Mouse (Mus musculus): ENCODE results near the gene Zfp553. TPM values are rescaled to one million over a fixed set of nuclear protein-coding genes. Genes with fewer than 3 reads are reported as not detected.

Gene Zfp553
- polyA plus RNA-seq, 1 experiment = 16.1 TPM

- Histone ChIP-seq H3ac (ENCODE audit: control insufficient read depth, insufficient read length, low read depth) (peak overlapping the region; percentile 91), H3K27me3 (ENCODE audit: control insufficient read depth, insufficient read depth, insufficient read length) (no peaks in the 10 kb centered on the region), H3K79me3 (ENCODE audit: low read depth) (peaks cover 11% of the 10 kb centered on the region), H3K36me3 (ENCODE audit: control insufficient read depth, insufficient read depth) (peaks cover 46% of the 10 kb centered on the region), H3K4me3 (ENCODE audit: insufficient read depth, poor library complexity, severe bottlenecking) (peak overlapping the region; percentile 55), H3K79me2 (ENCODE audit: control insufficient read depth, insufficient read depth) (peaks cover 23% of the 10 kb centered on the region)
- TF ChIP-seq CTCF (IDR thresholded peaks at IDR 0.05; ENCODE audit: control insufficient read depth, insufficient read depth, insufficient read length) = no peak
- TF ChIP-seq FOSL1 (IDR thresholded peaks at IDR 0.05; ENCODE audit: insufficient read depth, low read length, poor library complexity, severe bottlenecking) = no peak
- TF ChIP-seq MYOD1 (IDR thresholded peaks at IDR 0.05; ENCODE audit: control insufficient read depth, insufficient read length, low read depth) = no peak
- TF ChIP-seq MAX (IDR thresholded peaks at IDR 0.05) = no peak
- no peak for TF ChIP-seq CEBPB (IDR thresholded peaks at IDR 0.05; ENCODE audit: low read depth)
- TF ChIP-seq USF1 (IDR thresholded peaks at IDR 0.05; ENCODE audit: low read depth) = no peak
- TF ChIP-seq MYOG (IDR thresholded peaks at IDR 0.05; ENCODE audit: control insufficient read depth, extremely low read depth, insufficient read length) = no peak
These were observed 38.2 kb upstream of the Zfp553 start for GRCm38 (mm10) chr7:127194633-127195029.

- H3K79me3 ChIP-seq (ENCODE audit: low read depth) = peaks cover 11% of the 10 kb centered on the region
- no peaks in the 10 kb centered on the region for H3K27me3 ChIP-seq (ENCODE audit: control insufficient read depth, insufficient read depth, insufficient read length)
- H3K79me2 ChIP-seq (ENCODE audit: control insufficient read depth, insufficient read depth) = peaks cover 23% of the 10 kb centered on the region
- H3ac ChIP-seq (ENCODE audit: control insufficient read depth, insufficient read length, low read depth) = peak within 1 kb of the TSS; percentile 91
- TF ChIP-seq CEBPB (IDR thresholded peaks at IDR 0.05; ENCODE audit: low read depth) = peak; percentile 70
- peak; percentile 3 for TF ChIP-seq USF1 (IDR thresholded peaks at IDR 0.05; ENCODE audit: low read depth)
- TF ChIP-seq MYOG (IDR thresholded peaks at IDR 0.05; ENCODE audit: control insufficient read depth, extremely low read depth, insufficient read length) = no peak
- TF ChIP-seq MYOD1 (IDR thresholded peaks at IDR 0.05; ENCODE audit: control insufficient read depth, insufficient read length, low read depth) = no peak
- peak; percentile 79 for TF ChIP-seq MAX (IDR thresholded peaks at IDR 0.05)
- TF ChIP-seq FOSL1 (IDR thresholded peaks at IDR 0.05; ENCODE audit: insufficient read depth, low read length, poor library complexity, severe bottlenecking) = no peak
- peak within 1 kb of the TSS; percentile 55 for H3K4me3 ChIP-seq (ENCODE audit: insufficient read depth, poor library complexity, severe bottlenecking)
- peaks cover 54% of the 10 kb centered on the region for H3K36me3 ChIP-seq (ENCODE audit: control insufficient read depth, insufficient read depth)
These were observed 37.1 kb upstream of the Zfp553 start, which contains the start of gene Cd2bp2 for GRCm38 (mm10) chr7:127195544-127196295. TSS of gene Cd2bp2 (minus strand) at chr7:127196050.

GRCm38 (mm10) chr7:127196484-127196883, 36.4 kb upstream of the Zfp553 start:
- H3K4me3 ChIP-seq (ENCODE audit: insufficient read depth, poor library complexity, severe bottlenecking) = no peak overlapping the region
- no peak for TF ChIP-seq MAX (IDR thresholded peaks at IDR 0.05)
- TF ChIP-seq FOSL1 (IDR thresholded peaks at IDR 0.05; ENCODE audit: insufficient read depth, low read length, poor library complexity, severe bottlenecking) = no peak
- no peak for TF ChIP-seq MYOG (IDR thresholded peaks at IDR 0.05; ENCODE audit: control insufficient read depth, extremely low read depth, insufficient read length)
- TF ChIP-seq MYOD1 (IDR thresholded peaks at IDR 0.05; ENCODE audit: control insufficient read depth, insufficient read length, low read depth) = no peak
- TF ChIP-seq CEBPB (IDR thresholded peaks at IDR 0.05; ENCODE audit: low read depth) = no peak
- no peak for TF ChIP-seq USF1 (IDR thresholded peaks at IDR 0.05; ENCODE audit: low read depth)
- no peak for TF ChIP-seq CTCF (IDR thresholded peaks at IDR 0.05; ENCODE audit: control insufficient read depth, insufficient read depth, insufficient read length)
- H3K36me3 ChIP-seq (ENCODE audit: control insufficient read depth, insufficient read depth) = peaks cover 61% of the 10 kb centered on the region
- H3K27me3 ChIP-seq (ENCODE audit: control insufficient read depth, insufficient read depth, insufficient read length) = no peaks in the 10 kb centered on the region
- peaks cover 23% of the 10 kb centered on the region for H3K79me2 ChIP-seq (ENCODE audit: control insufficient read depth, insufficient read depth)
- H3ac ChIP-seq (ENCODE audit: control insufficient read depth, insufficient read length, low read depth) = no peak overlapping the region
- peaks cover 11% of the 10 kb centered on the region for H3K79me3 ChIP-seq (ENCODE audit: low read depth)

- Histone ChIP-seq H3K79me2 (ENCODE audit: control insufficient read depth, insufficient read depth) (peaks cover 55% of the 10 kb centered on the region), H3K36me3 (ENCODE audit: control insufficient read depth, insufficient read depth) (peaks cover 15% of the 10 kb centered on the region), H3K27me3 (ENCODE audit: control insufficient read depth, insufficient read depth, insufficient read length) (no peaks in the 10 kb centered on the region), H3ac (ENCODE audit: control insufficient read depth, insufficient read length, low read depth) (peak overlapping the region; percentile 68), H3K79me3 (ENCODE audit: low read depth) (peaks cover 36% of the 10 kb centered on the region), H3K4me3 (ENCODE audit: insufficient read depth, poor library complexity, severe bottlenecking) (peak overlapping the region; percentile 83)
- TF ChIP-seq USF1 (IDR thresholded peaks at IDR 0.05; ENCODE audit: low read depth) = no peak
- TF ChIP-seq MAX (IDR thresholded peaks at IDR 0.05) = no peak
- no peak for TF ChIP-seq CTCF (IDR thresholded peaks at IDR 0.05; ENCODE audit: control insufficient read depth, insufficient read depth, insufficient read length)
- no peak for TF ChIP-seq MYOG (IDR thresholded peaks at IDR 0.05; ENCODE audit: control insufficient read depth, extremely low read depth, insufficient read length)
These were observed 26.3 kb upstream of the Zfp553 start for GRCm38 (mm10) chr7:127206606-127207005.

- Histone ChIP-seq H3K27me3 (ENCODE audit: control insufficient read depth, insufficient read depth, insufficient read length) (no peaks in the 10 kb centered on the region), H3K4me3 (ENCODE audit: insufficient read depth, poor library complexity, severe bottlenecking) (peak overlapping the region; percentile 83), H3K79me2 (ENCODE audit: control insufficient read depth, insufficient read depth) (peaks cover 55% of the 10 kb centered on the region), H3K36me3 (ENCODE audit: control insufficient read depth, insufficient read depth) (peaks cover 11% of the 10 kb centered on the region), H3ac (ENCODE audit: control insufficient read depth, insufficient read length, low read depth) (peak overlapping the region; percentile 68), H3K79me3 (ENCODE audit: low read depth) (peaks cover 36% of the 10 kb centered on the region)
- TF ChIP-seq USF1 (IDR thresholded peaks at IDR 0.05; ENCODE audit: low read depth) (no peak), FOSL1 (IDR thresholded peaks at IDR 0.05; ENCODE audit: insufficient read depth, low read length, poor library complexity, severe bottlenecking) (no peak), MYOD1 (IDR thresholded peaks at IDR 0.05; ENCODE audit: control insufficient read depth, insufficient read length, low read depth) (no peak), MAX (IDR thresholded peaks at IDR 0.05) (no peak), MYOG (IDR thresholded peaks at IDR 0.05; ENCODE audit: control insufficient read depth, extremely low read depth, insufficient read length) (no peak), CTCF (IDR thresholded peaks at IDR 0.05; ENCODE audit: control insufficient read depth, insufficient read depth, insufficient read length) (no peak), CEBPB (IDR thresholded peaks at IDR 0.05; ENCODE audit: low read depth) (no peak)
These were observed 25.2 kb upstream of the Zfp553 start for GRCm38 (mm10) chr7:127207374-127208294.

Measured in C2C12 (cell line).